Mouse (Mus musculus) neural tube, embryonic 12.5 days (tissue): ENCODE data around the gene 2510039O18Rik. TPM values are rescaled to one million over a fixed set of nuclear protein-coding genes. Genes with fewer than 3 reads are reported as not detected.

Source experiments
- ATAC-seq: fragments of 200-750 bp; cut with Nextera tagmentation; 2 replicates; pipeline ENCODE4 v1.8.0; 2017; ENCODE audit warnings: low read depth, mild to moderate bottlenecking, moderate TSS enrichment, moderate library complexity; ENCODE audit not compliant: low FRiP score
- H3K27ac ChIP-seq: fragments of 300-500 bp; sonication (generic); 2 replicates; pipeline ENCODE4 v1.5.1; 2016
- H3K27me3 ChIP-seq: fragments of 300-500 bp; sonication (generic); replicated peaks from 2 replicates; pipeline ENCODE4 v1.6.1; 2016; ENCODE audit warnings: mild to moderate bottlenecking
- H3K36me3 ChIP-seq: fragments of 300-500 bp; sonication (generic); 2 replicates; pipeline ENCODE4 v1.6.1; 2016; ENCODE audit warnings: mild to moderate bottlenecking
- H3K4me1 ChIP-seq: fragments of 300-500 bp; sonication (generic); 2 replicates; pipeline ENCODE4 v1.6.1; 2016
- H3K4me2 ChIP-seq: fragments of 300-500 bp; sonication (generic); replicated peaks from 2 replicates; pipeline ENCODE4 v1.6.1; 2016; ENCODE audit warnings: mild to moderate bottlenecking
- H3K4me3 ChIP-seq: fragments of 300-500 bp; sonication (generic); 2 replicates; pipeline ENCODE4 v1.5.1; 2016
- H3K9ac ChIP-seq: fragments of 300-500 bp; sonication (generic); 2 replicates; pipeline ENCODE4 v1.6.1; 2016; ENCODE audit warnings: mild to moderate bottlenecking
- H3K9me3 ChIP-seq: fragments of 300-500 bp; sonication (generic); 2 replicates; pipeline ENCODE4 v1.6.1; 2016; ENCODE audit warnings: mild to moderate bottlenecking
- WGBS: fragments of 180-500 bp; shearing (Covaris S2); methylation state at CpG from one replicate; pipeline ENCODE4 v1.1.7; 2016; 5-methylcytosine and 5-hydroxymethylcytosine counted together
- polyA plus RNA-seq: library from polyadenylated mRNA; unstranded; fragments of >200 nt; fragmentation: Nextera tagmentation; extraction: Ambion mirVana; gene quantifications from 2 replicates; pipeline ENCODE4 v1.2.1, GENCODE M21; 2016

The 2510039O18Rik gene
- polyA plus RNA-seq, 1 experiment from 2014 or later = 27.2 TPM

DNA sequence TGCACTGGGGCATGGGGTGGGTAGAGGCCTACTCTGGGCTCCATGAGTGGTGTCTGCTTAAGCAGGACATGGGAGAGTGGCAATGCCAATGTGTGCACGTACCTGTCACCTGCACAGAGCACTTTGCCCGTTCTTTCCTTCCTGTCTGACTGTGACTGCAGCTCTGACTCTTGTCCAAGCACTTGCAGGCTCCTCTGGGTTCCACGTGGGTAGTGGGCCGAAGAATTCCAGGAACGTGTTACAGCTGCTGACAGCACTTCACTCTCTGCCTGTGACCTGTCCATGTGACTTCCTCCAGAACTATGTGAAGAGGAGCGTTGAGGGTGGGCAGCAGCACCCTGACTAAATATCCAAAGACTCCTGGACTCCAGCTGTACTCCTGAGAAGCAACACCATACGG is 25.0 kb downstream of the 2510039O18Rik start:
- WGBS = 85% methylated on average over 7 of the region's 7 CpGs
- H3K9me3 ChIP-seq = no peaks in the 10 kb centered on the region
- H3K27ac ChIP-seq = no peak overlapping the region
- H3K27me3 ChIP-seq = peaks cover 4% of the 10 kb centered on the region; the same call in 1 of the 2 replicates
- no peak for ATAC-seq
- no peak overlapping the region for H3K4me3 ChIP-seq
- H3K36me3 ChIP-seq = no peaks in the 10 kb centered on the region
- H3K4me1 ChIP-seq = no peaks in the 10 kb centered on the region
- no peak overlapping the region for H3K4me2 ChIP-seq
- no peak overlapping the region for H3K9ac ChIP-seq

DNA sequence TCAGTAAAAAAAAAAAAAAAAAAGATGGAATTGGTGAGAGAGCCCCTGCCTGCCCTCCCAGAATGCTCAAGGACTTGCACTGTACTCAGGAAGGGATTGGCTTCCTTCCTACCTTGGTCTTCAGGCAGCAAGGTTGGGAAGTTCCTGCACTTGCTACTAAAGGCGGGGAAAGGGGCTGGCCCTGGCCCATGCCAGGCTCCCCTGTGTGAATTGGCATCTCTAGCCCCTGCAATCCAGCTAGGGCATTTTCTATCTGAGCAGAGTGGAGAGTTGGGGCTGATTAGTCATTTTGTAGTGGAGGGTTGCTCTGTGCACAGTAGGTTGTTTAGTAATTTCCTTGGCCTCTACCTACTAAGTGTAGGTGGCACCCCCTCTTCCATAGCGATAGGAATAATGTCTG is 28.1 kb downstream of the 2510039O18Rik start:
- no peak for ATAC-seq
- Histone ChIP-seq H3K36me3 (no peaks in the 10 kb centered on the region), H3K4me3 (no peak overlapping the region), H3K4me1 (no peaks in the 10 kb centered on the region), H3K27me3 (no peaks in the 10 kb centered on the region), H3K9me3 (no peaks in the 10 kb centered on the region), H3K27ac (no peak overlapping the region), H3K9ac (no peak overlapping the region), H3K4me2 (no peak overlapping the region)
- WGBS = 76% methylated on average over 2 of the region's 2 CpGs

DNA sequence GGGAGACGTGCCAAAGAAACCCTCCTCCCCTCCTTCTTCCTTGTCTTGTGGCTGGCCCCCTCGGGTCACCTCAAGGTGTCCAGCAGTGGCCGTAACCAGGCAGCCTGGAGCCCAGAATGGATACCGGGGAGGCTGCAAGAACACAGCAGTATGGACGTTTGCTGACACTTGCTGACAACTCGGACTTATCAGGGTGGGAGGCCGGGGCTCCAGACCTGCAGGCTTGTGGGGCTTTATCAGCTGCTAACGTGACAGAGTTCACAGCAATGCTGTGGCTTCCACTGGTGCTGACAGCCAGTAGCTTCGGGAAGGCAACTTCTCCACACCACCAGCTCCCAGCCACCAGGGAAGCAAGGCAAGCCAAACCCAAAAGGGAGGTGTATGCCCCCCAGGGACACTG is 28.6 kb downstream of the 2510039O18Rik start:
- H3K4me2 ChIP-seq = no peak overlapping the region
- WGBS = 67% methylated on average over 9 of the region's 9 CpGs

DNA sequence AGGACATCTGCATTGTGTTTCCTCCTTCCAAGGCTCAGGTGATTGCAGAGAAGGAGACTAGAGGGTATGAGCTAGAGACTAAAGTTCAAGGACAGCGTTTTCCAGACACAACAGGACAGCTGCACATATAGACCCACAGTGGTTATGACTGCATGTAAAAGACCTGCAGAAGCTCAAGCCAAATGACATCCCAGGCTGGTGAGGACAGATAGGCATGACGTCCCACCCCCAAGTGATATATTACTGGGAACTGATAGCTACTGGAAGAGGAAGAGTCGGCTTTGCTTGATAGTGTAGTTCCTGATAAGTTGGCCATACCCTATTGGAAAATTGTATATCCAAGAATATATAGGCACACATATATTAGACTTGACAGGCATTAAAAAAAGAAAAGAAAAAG is 35.5 kb downstream of the 2510039O18Rik start:
- H3K9ac ChIP-seq = no peak overlapping the region
- no peaks in the 10 kb centered on the region for H3K4me1 ChIP-seq
- no peak for ATAC-seq
- 86% methylated on average over 3 of the region's 3 CpGs for WGBS
- no peak overlapping the region for H3K4me2 ChIP-seq
- H3K4me3 ChIP-seq = no peak overlapping the region
- H3K27ac ChIP-seq = no peak overlapping the region
- no peaks in the 10 kb centered on the region for H3K36me3 ChIP-seq
- H3K9me3 ChIP-seq = peaks cover 5% of the 10 kb centered on the region; the same call in 1 of the 2 replicates
- no peaks in the 10 kb centered on the region for H3K27me3 ChIP-seq

More for the DNA sequence above, 28.6 kb downstream of the 2510039O18Rik start:
- ATAC-seq = no peak
- no peaks in the 10 kb centered on the region for H3K36me3 ChIP-seq
- H3K27ac ChIP-seq = no peak overlapping the region
- no peaks in the 10 kb centered on the region for H3K27me3 ChIP-seq
- no peaks in the 10 kb centered on the region for H3K9me3 ChIP-seq
- no peaks in the 10 kb centered on the region for H3K4me1 ChIP-seq
- no peak overlapping the region for H3K4me3 ChIP-seq
- no peak overlapping the region for H3K9ac ChIP-seq

DNA sequence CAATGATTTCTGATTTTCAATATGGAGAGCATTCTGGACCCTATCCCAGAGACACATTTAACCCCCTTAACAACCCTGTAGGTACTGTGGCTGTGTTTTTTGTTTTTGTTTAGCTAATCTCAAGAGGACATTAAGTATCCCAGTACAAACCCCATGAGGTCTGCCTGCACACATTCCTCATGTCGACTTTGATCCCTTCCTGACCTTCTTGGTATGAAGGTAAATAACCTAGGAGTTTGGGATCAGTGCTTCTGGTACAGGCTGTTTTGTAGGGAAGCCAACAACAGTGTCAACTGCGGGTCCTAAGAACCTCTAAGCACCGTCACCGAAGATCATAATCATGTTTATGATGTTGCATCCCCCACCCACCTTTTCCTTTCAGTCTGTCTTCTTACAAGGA is 37.0 kb downstream of the 2510039O18Rik start:
- Histone ChIP-seq H3K9ac (no peak overlapping the region), H3K9me3 (peaks cover 5% of the 10 kb centered on the region; the same call in 1 of the 2 replicates), H3K36me3 (no peaks in the 10 kb centered on the region), H3K27me3 (no peaks in the 10 kb centered on the region), H3K4me2 (no peak overlapping the region), H3K4me1 (no peaks in the 10 kb centered on the region), H3K4me3 (no peak overlapping the region), H3K27ac (no peak overlapping the region)
- ATAC-seq = no peak
- 77% methylated on average over 4 of the region's 4 CpGs for WGBS

DNA sequence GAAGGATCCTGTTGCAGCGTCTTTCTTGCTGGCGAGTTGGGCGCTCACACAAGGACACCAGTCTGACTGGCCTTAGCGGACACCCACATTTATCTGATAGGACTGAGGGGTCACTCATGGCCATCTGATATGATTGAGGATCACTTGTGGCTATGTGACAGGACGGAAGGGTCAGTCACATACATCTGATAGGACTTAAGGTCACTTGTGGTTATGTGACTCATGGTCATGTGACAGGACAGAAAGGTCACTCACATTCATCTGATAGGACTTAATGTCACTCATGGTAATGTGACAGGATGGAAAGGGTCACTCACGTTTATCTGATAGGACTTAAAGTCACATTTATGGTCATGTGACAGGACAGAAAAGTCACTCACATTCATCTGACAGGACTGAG is 37.7 kb downstream of the 2510039O18Rik start:
- WGBS = 91% methylated on average over 6 of the region's 6 CpGs
- H3K4me2 ChIP-seq = no peak overlapping the region
- ATAC-seq = no peak
- H3K9me3 ChIP-seq = peaks cover 5% of the 10 kb centered on the region; the same call in 1 of the 2 replicates
- H3K27ac ChIP-seq = no peak overlapping the region
- H3K4me1 ChIP-seq = no peaks in the 10 kb centered on the region
- H3K9ac ChIP-seq = no peak overlapping the region
- H3K36me3 ChIP-seq = no peaks in the 10 kb centered on the region
- H3K4me3 ChIP-seq = no peak overlapping the region
- H3K27me3 ChIP-seq = no peaks in the 10 kb centered on the region

DNA sequence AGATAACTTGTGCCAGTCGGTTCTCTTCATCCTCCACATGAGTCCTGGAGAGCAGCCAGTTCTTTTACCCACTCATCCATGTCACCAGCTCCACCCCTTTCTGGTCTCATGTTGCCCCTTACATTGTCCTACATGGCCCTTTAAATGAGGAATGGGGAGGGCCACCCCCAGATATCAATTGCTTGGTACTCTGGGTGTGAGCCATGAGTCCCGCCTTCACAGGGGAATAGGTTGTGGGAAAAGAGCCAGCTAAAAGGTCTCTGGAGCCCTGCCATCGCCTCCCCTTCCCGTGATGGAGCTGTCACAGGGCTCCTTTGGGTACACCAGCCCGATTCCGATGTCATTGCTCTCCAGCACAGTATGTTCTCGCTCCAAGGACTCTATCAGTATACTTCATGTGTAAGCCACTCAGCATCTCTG is 38.8 kb downstream of the 2510039O18Rik start:
- Histone ChIP-seq H3K27me3 (no peaks in the 10 kb centered on the region), H3K9me3 (peaks cover 5% of the 10 kb centered on the region; the same call in 1 of the 2 replicates), H3K4me2 (no peak overlapping the region), H3K9ac (no peak overlapping the region), H3K27ac (no peak overlapping the region), H3K4me3 (no peak overlapping the region), H3K4me1 (no peaks in the 10 kb centered on the region), H3K36me3 (no peaks in the 10 kb centered on the region)
- WGBS = 87% methylated on average over 7 of the region's 7 CpGs
- ATAC-seq = no peak

DNA sequence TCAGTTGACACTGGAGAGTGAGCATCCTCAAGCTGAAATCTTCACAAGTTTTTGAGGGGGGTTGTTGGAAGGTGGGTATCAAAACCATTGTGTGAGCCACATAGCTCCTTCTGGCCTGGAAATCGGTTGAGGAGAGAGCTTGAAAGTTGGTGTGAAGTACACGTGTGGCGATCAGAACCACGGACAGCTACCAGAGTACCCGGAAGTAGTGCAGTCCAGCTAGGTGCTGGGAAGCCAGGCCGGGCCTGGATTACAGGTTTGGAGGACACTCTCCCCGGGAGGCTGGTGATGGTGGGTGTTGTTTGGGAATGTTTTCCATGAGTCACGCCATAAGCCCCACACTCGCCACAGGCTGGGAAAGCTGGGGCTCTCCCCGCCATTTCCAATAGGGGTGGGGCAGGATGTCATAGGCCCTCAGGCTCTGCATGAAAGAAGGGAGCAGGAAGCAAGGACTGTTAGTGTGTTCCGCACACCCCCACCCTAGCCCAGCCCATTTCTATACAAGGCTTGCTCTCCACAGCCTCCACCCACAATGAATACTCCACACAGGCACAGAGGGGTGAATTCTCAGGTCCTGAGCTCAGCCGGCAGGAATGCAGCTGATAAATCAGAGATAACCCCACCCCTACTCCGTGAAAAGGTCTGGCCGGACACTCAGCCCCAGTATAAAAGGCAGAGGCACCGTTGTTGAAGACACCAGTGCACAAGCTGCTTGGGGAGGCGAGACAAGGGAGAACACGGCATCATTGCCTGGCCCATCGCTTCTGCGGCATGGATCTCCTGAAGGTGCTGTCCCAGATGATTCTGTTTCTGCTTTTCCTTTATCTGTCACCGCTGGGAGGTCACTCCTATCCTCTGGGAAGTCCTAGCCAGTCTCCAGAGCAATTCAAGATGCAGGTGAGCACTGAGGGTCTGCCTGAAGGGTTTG is 44.8 kb downstream of the 2510039O18Rik start, which contains the start of gene Nppb:
Gene Nppb, plus strand, starts transcription at position 584 of the 928 bp plus-strand sequence.
- no peaks in the 10 kb centered on the region for H3K27me3 ChIP-seq
- no peak within 1 kb of the TSS for H3K27ac ChIP-seq
- no peaks in the 10 kb centered on the region for H3K36me3 ChIP-seq
- H3K4me1 ChIP-seq = no peaks in the 10 kb centered on the region
- 35% methylated on average over 20 of the region's 20 CpGs for WGBS
- no peaks in the 10 kb centered on the region for H3K9me3 ChIP-seq
- ATAC-seq = no peak
- no peak within 1 kb of the TSS for H3K4me3 ChIP-seq
- H3K9ac ChIP-seq = no peak within 1 kb of the TSS
- 0 out of 2 replicates have a peak within 1 kb of the TSS, but pooled peaks have one; percentile 24 for H3K4me2 ChIP-seq

DNA sequence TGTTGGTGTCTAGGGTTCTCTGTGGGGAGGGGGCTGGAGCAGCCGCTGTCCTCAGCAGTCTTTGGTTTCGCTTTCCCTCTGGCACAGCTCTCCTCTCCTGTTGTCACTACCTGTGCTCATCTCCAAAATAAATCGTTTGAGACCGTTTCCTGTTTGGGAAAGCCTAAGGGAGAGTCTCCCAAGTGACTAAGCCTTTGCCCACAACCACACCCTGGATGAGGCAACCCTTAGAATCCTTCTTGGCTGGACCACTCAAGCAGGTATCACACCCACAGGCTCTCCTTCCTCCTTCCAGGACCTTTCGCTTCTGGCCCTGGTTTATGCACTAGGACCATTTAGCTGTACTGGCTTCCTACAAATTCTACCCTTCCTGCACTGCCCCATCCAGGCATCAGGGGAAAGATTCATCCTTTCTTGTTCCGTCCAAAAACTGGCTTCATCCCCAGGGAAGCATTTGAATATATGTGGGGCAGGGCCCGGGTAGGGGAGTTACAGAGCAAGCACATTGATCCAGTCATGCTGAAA is 52.9 kb downstream of the 2510039O18Rik start:
- Histone ChIP-seq H3K36me3 (no peaks in the 10 kb centered on the region), H3K27ac (no peak overlapping the region), H3K27me3 (no peaks in the 10 kb centered on the region), H3K4me2 (no peak overlapping the region), H3K9me3 (no peaks in the 10 kb centered on the region), H3K4me3 (no peak overlapping the region), H3K4me1 (no peaks in the 10 kb centered on the region), H3K9ac (no peak overlapping the region)
- WGBS = 65% methylated on average over 7 of the region's 7 CpGs
- ATAC-seq = no peak

DNA sequence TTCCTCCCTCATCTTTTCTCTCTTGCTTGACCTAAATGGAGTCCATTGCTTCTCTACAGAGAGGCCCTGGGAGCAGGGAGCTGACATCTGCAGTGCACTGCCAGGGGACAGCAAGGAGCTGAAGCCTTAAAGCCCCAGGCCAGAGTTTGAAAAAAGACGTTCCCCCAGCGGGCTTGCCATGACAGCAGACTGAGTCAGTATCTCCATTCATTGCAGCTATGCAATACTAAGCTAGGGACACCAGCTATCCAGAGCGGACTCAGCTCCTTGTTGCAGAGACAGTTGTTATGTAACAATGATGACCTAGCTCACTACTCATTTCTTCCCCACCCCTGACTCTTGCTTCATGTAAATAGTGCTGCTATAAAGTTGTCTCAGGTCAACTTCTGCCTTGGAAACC is 54.6 kb downstream of the 2510039O18Rik start:
- no peak for ATAC-seq
- no peak overlapping the region for H3K4me3 ChIP-seq
- 88% methylated on average over 3 of the region's 3 CpGs for WGBS
- H3K4me1 ChIP-seq = peaks cover 3% of the 10 kb centered on the region
- H3K4me2 ChIP-seq = no peak overlapping the region
- no peak overlapping the region for H3K9ac ChIP-seq
- no peaks in the 10 kb centered on the region for H3K27me3 ChIP-seq
- H3K27ac ChIP-seq = no peak overlapping the region
- H3K9me3 ChIP-seq = no peaks in the 10 kb centered on the region
- no peaks in the 10 kb centered on the region for H3K36me3 ChIP-seq
